9 mouse cellular contexts compared by ENCODE assay signal in genomic region chr13:72400677-72401076, GRCm38 (mm10).
DNase-seq lines count a peak whose midpoint lies in the region; ATAC-seq and TF ChIP-seq lines count a peak whose summit lies in the region.
"Had no signal": no experiment of that assay in that cellular context is flagged by ENCODE, and none has a peak within 500 bp of the region (broad histone marks: within the 10 kb centered on the region; RNA-seq: fewer than 3 reads in every experiment).

No protein-coding gene starts in this region.

- intact Hi-C loops in heart, postnatal 36 days (cut with DNase I), result no loop called here
- intact Hi-C loops in left cerebral cortex, postnatal 36 days (cut with DNase I), result no loop called here

- H3K4me1 ChIP-seq in heart, embryonic 11.5 days (ENCODE audit: control insufficient read depth, insufficient read depth, low read length), result peaks cover 10% of the 10 kb centered on the region

- peak; percentile 63 for ATAC-seq in heart, embryonic 11.5 days (replicated peaks; ENCODE audit: insufficient number of reproducible peaks, low FRiP score, low TSS enrichment)

- no peaks in the 10 kb centered on the region for H3K27me3 ChIP-seq in heart, embryonic 11.5 days (ENCODE audit: control insufficient read depth, insufficient read depth, low read length)

- peak overlapping the region; percentile 15; the same call in 1 of the 2 replicates for H3K4me2 ChIP-seq in heart, embryonic 11.5 days
- H3K4me2 ChIP-seq: neural tube, embryonic 13.5 days had no signal

- no peak overlapping the region for H3K9ac ChIP-seq in heart, embryonic 11.5 days (ENCODE audit: low read depth, low read length)
- H3K9ac ChIP-seq: neural tube, embryonic 13.5 days had no signal

- H3K27ac ChIP-seq in heart, embryonic 11.5 days (ENCODE audit: low read depth, low read length), result no peak overlapping the region
- H3K27ac ChIP-seq: neural tube, embryonic 13.5 days had no signal

- no peak for TF ChIP-seq POLR2A in brain, embryonic 14.5 days (IDR thresholded peaks at IDR 0.05; ENCODE audit: borderline replicate concordance, extremely low read depth, insufficient read depth, insufficient read length, poor library complexity, severe bottlenecking)

- no peak for DNase-seq in heart, postnatal 36 days
- peak; percentile 84 for DNase-seq in brain, embryonic 14.5 days (ENCODE audit: low read depth)
- DNase-seq in frontal cortex, postnatal 36 days (ENCODE audit: low spot score in 2 of 2), result peak; percentile 72 to 80
- peak; percentile 75 to 79 for DNase-seq in left cerebral cortex, postnatal 36 days (ENCODE audit: low spot score in 2 of 2)
- DNase-seq in adrenal gland, adult 18-20 months (ENCODE audit: low spot score in 2 of 2), result no peak
- DNase-seq in adrenal gland, postnatal 14 days, result no peak
- DNase-seq in cerebellum, postnatal 36 days, result no peak

- no peaks in the 10 kb centered on the region for H3K9me3 ChIP-seq in heart, embryonic 11.5 days (replicated peaks; ENCODE audit: control insufficient read depth, low read length)
- H3K9me3 ChIP-seq: neural tube, embryonic 13.5 days had no signal

- H3K36me3 ChIP-seq in heart, embryonic 11.5 days (ENCODE audit: control insufficient read depth, insufficient read depth, low read length), result no peaks in the 10 kb centered on the region
- H3K36me3 ChIP-seq: neural tube, embryonic 13.5 days had no signal

- 13% methylated on average over 10 of the region's 10 CpGs for WGBS in heart, embryonic 11.5 days (ENCODE audit: insufficient replicate concordance)

- TF ChIP-seq CTCF in brain, embryonic 14.5 days (IDR thresholded peaks at IDR 0.05; ENCODE audit: borderline replicate concordance, extremely low read depth, insufficient read depth, insufficient read length), result no peak

- no peak overlapping the region for H3K4me3 ChIP-seq in heart, embryonic 11.5 days (ENCODE audit: low read depth, low read length)
- H3K4me3 ChIP-seq: neural tube, embryonic 13.5 days had no signal

Comparison
In these comparisons a context has a peak if more than half of its experiments do, and no peak if none do; other contexts are left out.
1. DNase-seq: peak in brain, embryonic 14.5 days (single experiment), frontal cortex, postnatal 36 days (2 of 2) and left cerebral cortex, postnatal 36 days (2 of 2); none in heart, postnatal 36 days (0 of 2), adrenal gland, adult 18-20 months (0 of 2), adrenal gland, postnatal 14 days (single experiment) and cerebellum, postnatal 36 days (0 of 2).